Mouse (Mus musculus) layer of hippocampus, postnatal 14 days (tissue): ENCODE measurements around the gene Il13ra1. TPM values are rescaled to one million over a fixed set of nuclear protein-coding genes. Genes with fewer than 3 reads are reported as not detected.

Experiments
- DNase-seq, 2 experiments: peaks; one replicate each; pipeline ENCODE4 v3.0.0; 2021 to 2022; ENCODE audit warnings: low spot score in 2 of 2, mixed read lengths in 1 of 2
- total RNA-seq, 2 experiments: library from RNA; stranded (reverse); gene quantifications; 2 replicates each; pipeline ENCODE4 v1.2.3; 2021

Il13ra1 gene
- total RNA-seq, 2 experiments from 2014 or later: 4.1 to 4.8 TPM

DNA sequence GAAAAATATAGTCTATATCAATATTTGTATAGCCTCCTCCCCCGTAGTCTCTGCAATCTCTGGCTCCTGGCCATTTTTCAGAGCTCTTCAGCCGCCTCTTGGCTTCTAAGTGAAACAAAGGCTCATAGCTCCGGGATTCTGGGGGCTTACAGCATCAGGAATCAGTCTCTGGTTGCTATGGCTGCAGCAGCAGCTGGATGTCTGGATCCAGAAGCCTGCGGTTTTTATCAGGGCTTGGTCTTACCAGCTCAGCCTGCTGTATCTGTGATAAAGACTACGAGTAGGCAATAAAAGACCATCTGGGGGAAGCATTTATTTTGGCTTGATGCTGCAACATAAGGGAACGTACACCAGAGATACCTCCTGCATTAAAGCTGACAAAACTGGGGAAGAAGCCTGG is 82.0 kb downstream of the Il13ra1 start:
- DNase-seq: no peak

- DNase-seq: peak; percentile 18 to 29
Measured at GRCm38 (mm10) chrX:36195736-36196525, 84.0 kb downstream of the Il13ra1 start, which contains the start of gene Zcchc12. Gene Zcchc12, plus strand, starts transcription at chrX:36195904.

- no peak for DNase-seq
Measured at GRCm38 (mm10) chrX:36209554-36209953, 97.6 kb downstream of the Il13ra1 start.

DNA sequence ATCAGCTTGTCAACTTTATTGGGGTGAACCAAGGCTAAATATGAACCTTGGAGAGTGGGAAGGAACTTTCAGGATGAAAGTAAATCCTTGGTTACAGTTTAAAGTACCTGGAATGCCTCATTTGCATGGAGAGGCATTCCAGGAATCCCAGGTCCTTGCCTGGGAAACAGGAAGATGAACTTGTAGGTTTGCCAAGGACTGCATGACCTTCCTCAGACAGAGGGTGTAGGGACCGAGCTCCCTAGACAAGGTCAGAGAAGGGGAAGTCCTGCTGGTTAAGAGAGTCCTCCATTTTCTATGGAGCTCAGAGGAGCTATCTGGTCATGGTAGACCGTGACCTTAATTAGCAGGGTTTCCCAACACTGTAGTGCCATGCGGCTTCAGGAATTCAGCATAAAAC is 99.3 kb downstream of the Il13ra1 start:
- no peak for DNase-seq

Other genes starting within 250 kb of the Il13ra1 start
- gene Dock11, start 223.3 kb upstream of the Il13ra1 start, total RNA-seq: 10 to 100 TPM; 16.8 to 18.0 TPM
- gene Zcchc12, start 83.8 kb downstream of the Il13ra1 start, total RNA-seq: 10 to 100 TPM; 42.7 to 43.7 TPM
- 10 to 100 TPM; 17.7 to 17.9 TPM for gene Lonrf3, start 216.2 kb downstream of the Il13ra1 start, total RNA-seq